Mouse (Mus musculus) liver, embryonic 14.5 days (tissue): ENCODE data around the gene Fam131a. TPM values are rescaled to one million over a fixed set of nuclear protein-coding genes. Genes with fewer than 3 reads are reported as not detected.

Experiments
- ATAC-seq: fragments of 200-750 bp; cut with Nextera tagmentation; 2 replicates; pipeline ENCODE4 v1.8.0; 2017; ENCODE audit warnings: moderate number of reproducible peaks, mild to moderate bottlenecking, moderate library complexity; ENCODE audit not compliant: insufficient read depth
- DNase-seq, 3 experiments: peaks; one replicate each; pipeline ENCODE4 v3.0.0-alpha.2; 2012 to 2013; ENCODE audit warnings: low read depth in 3 of 3, low spot score in 3 of 3
- H3K27ac ChIP-seq: fragments of 300-500 bp; sonication (generic); 2 replicates; pipeline ENCODE4 v1.5.1; 2014; ENCODE audit warnings: moderate library complexity, mild to moderate bottlenecking, control low read depth, inconsistent platforms
- H3K27me3 ChIP-seq: fragments of 300-500 bp; sonication (generic); 2 replicates; pipeline ENCODE4 v1.6.1; 2014; ENCODE audit warnings: mild to moderate bottlenecking, low read length, moderate library complexity; ENCODE audit not compliant: control insufficient read depth, insufficient read depth
- H3K36me3 ChIP-seq: fragments of 300-500 bp; sonication (generic); replicated peaks from 2 replicates; pipeline ENCODE4 v1.6.1; 2014; ENCODE audit warnings: low read depth; ENCODE audit not compliant: control insufficient read depth, insufficient read depth
- H3K4me1 ChIP-seq, 2 experiments: fragments of 200-500 bp in 1 of 2; fragments of 300-500 bp in 1 of 2; sonication (generic) in 1 of 2; replicated peaks; 2 replicates each; pipeline ENCODE4 v1.6.1; 2012 to 2014; ENCODE audit warnings: antibody characterized with exemption in 1 of 2, inconsistent platforms in 1 of 2, low read length in 1 of 2; ENCODE audit not compliant: control insufficient read depth in 2 of 2, insufficient read depth in 2 of 2
- H3K4me2 ChIP-seq: fragments of 300-500 bp; sonication (generic); 2 replicates; pipeline ENCODE4 v1.6.1; 2014; ENCODE audit warnings: low read depth, mild to moderate bottlenecking, control low read depth, moderate library complexity
- H3K4me3 ChIP-seq, 2 experiments: fragments of 200-500 bp in 1 of 2; fragments of 300-500 bp in 1 of 2; sonication (generic) in 1 of 2; 2 replicates each; pipeline ENCODE4 v1.5.1; 2012 to 2014; ENCODE audit warnings: low read depth in 2 of 2, low read length in 2 of 2, mild to moderate bottlenecking in 2 of 2, control low read depth in 1 of 2, inconsistent platforms in 1 of 2, moderate library complexity in 1 of 2; ENCODE audit not compliant: insufficient read depth in 1 of 2
- H3K9ac ChIP-seq: fragments of 300-500 bp; sonication (generic); replicated peaks from 2 replicates; pipeline ENCODE4 v1.6.1; 2014; ENCODE audit warnings: mild to moderate bottlenecking, control low read depth, moderate library complexity
- H3K9me3 ChIP-seq: fragments of 300-500 bp; sonication (generic); 2 replicates; pipeline ENCODE4 v1.6.1; 2016; ENCODE audit warnings: low read length, mixed read lengths; ENCODE audit not compliant: control insufficient read depth
- CTCF ChIP-seq: IDR thresholded peaks from 2 replicates; pipeline ENCODE4 v1.5.1; 2016; ENCODE audit warnings: antibody characterized with exemption, low read depth, control low read depth
- EP300 ChIP-seq: IDR thresholded peaks from 2 replicates; pipeline ENCODE4 v1.6.1; 2016; ENCODE audit warnings: antibody characterized with exemption, low read depth
- WGBS: fragments of 180-500 bp; shearing (Covaris S2); extraction: QIAGEN DNeasy Blood & Tissue Kit; methylation state at CpG from one replicate; pipeline ENCODE4 v1.1.7; 2014; ENCODE audit not compliant: insufficient replicate concordance; 5-methylcytosine and 5-hydroxymethylcytosine counted together
- polyA plus RNA-seq, 2 experiments: library from polyadenylated mRNA; depleted of rRNA in 1 of 2; stranded (reverse) in 1 of 2; unstranded in 1 of 2; fragments of >200 nt; fragmentation: Nextera tagmentation in 1 of 2; extraction: Ambion mirVana in 1 of 2; gene quantifications; 2 replicates each; pipeline versions ENCODE4 v1.2.1 to v1.2.3; 2012 to 2014

Fam131a gene
- polyA plus RNA-seq, 2 experiments: 1.3 to 1.4 TPM

GRCm38 (mm10) chr16:20730293-20730711, 37.3 kb downstream of the Fam131a start:
- Histone ChIP-seq H3K36me3 (no peaks in the 10 kb centered on the region), H3K27me3 (peaks cover 40% of the 10 kb centered on the region), H3K9ac (no peak overlapping the region), H3K4me3 (peak overlapping the region; percentile 28 to 56), H3K9me3 (no peaks in the 10 kb centered on the region), H3K27ac (no peak overlapping the region), H3K4me1 (0 out of 4 replicates have a peak, but pooled peaks cover 0 to 2% of the 10 kb centered on the region in 2 experiments), H3K4me2 (no peak overlapping the region)
- ATAC-seq (peak; percentile 70), DNase-seq (no peak)
- WGBS: 32% methylated on average over 5 of the region's 5 CpGs
- TF ChIP-seq CTCF: no peak
- 0 out of 2 replicates have a peak, but pooled peaks have one; percentile 6 for TF ChIP-seq EP300

- H3K36me3 ChIP-seq: no peaks in the 10 kb centered on the region
- no peak overlapping the region for H3K9ac ChIP-seq
- H3K4me1 ChIP-seq: 0 out of 4 replicates have a peak, but pooled peaks cover 0 to 2% of the 10 kb centered on the region in 2 experiments
- no peak overlapping the region for H3K27ac ChIP-seq
- no peak overlapping the region for H3K4me3 ChIP-seq
- TF ChIP-seq CTCF (no peak), EP300 (no peak)
- no peak overlapping the region for H3K4me2 ChIP-seq
- WGBS: 42% methylated on average over 5 of the region's 5 CpGs
- ATAC-seq (no peak), DNase-seq (no peak)
- H3K27me3 ChIP-seq: peaks cover 50% of the 10 kb centered on the region
- no peaks in the 10 kb centered on the region for H3K9me3 ChIP-seq
These were observed 38.6 kb downstream of the Fam131a start for GRCm38 (mm10) chr16:20731688-20732087.

GRCm38 (mm10) chr16:20732251-20732924, 39.3 kb downstream of the Fam131a start:
- ATAC-seq (no peak), DNase-seq (no peak)
- Histone ChIP-seq H3K4me2 (peak overlapping the region; percentile 62), H3K4me3 (peak overlapping the region; percentile 16 to 49; a peak in 3 of 4 replicates), H3K36me3 (no peaks in the 10 kb centered on the region), H3K9me3 (no peaks in the 10 kb centered on the region), H3K27me3 (peaks cover 53% of the 10 kb centered on the region), H3K27ac (no peak overlapping the region), H3K4me1 (0 out of 4 replicates have a peak, but pooled peaks cover 0 to 2% of the 10 kb centered on the region in 2 experiments), H3K9ac (peak overlapping the region; percentile 27)
- WGBS: 2% methylated on average over 30 of the region's 30 CpGs
- TF ChIP-seq EP300: no peak
- no peak for TF ChIP-seq CTCF

- Histone ChIP-seq H3K9me3 (no peaks in the 10 kb centered on the region), H3K4me2 (peak within 1 kb of the TSS; percentile 62), H3K4me1 (0 out of 4 replicates have a peak, but pooled peaks cover 0 to 2% of the 10 kb centered on the region in 2 experiments), H3K27me3 (peaks cover 53% of the 10 kb centered on the region), H3K4me3 (peak within 1 kb of the TSS; percentile 20 to 49), H3K9ac (peak within 1 kb of the TSS; percentile 27), H3K27ac (no peak within 1 kb of the TSS), H3K36me3 (no peaks in the 10 kb centered on the region)
- DNase-seq (no peak), ATAC-seq (peak; percentile 13; the same call in 1 of the 2 replicates)
- under 1% methylated on average over 66 of the region's 70 CpGs for WGBS
- TF ChIP-seq EP300 (no peak), CTCF (no peak)
These were observed 40.1 kb downstream of the Fam131a start, which contains the start of gene Chrd for GRCm38 (mm10) chr16:20732925-20733730. TSS of gene Chrd (plus strand) at chr16:20733127.
